Mouse (Mus musculus) heart, postnatal 4 days (tissue): ENCODE data around the gene Flad1. TPM values are rescaled to one million over a fixed set of nuclear protein-coding genes. Genes with fewer than 3 reads are reported as not detected.
"Not testable (repeated sequence)": the region's sequence is repeated elsewhere in the genome, so short reads cannot be mapped to it uniquely, and the experiment has no call there.

Experiments
- DNase-seq: peaks from one replicate; pipeline ENCODE4 v3.0.0; 2021
- total RNA-seq, 2 experiments: library from RNA; stranded (reverse); gene quantifications; 2 replicates each; pipeline ENCODE4 v1.2.3; 2021

Flad1 gene
- total RNA-seq = 10 to 100 TPM; 30.7 to 33.0 TPM

GRCm38 (mm10) chr3:89411490-89412393, at the start of gene Flad1:
Gene Flad1 (minus strand): TSS chr3:89411870.
- peak; percentile 100 for DNase-seq

GRCm38 (mm10) chr3:89458965-89459807, 47.5 kb upstream of the Flad1 start:
- DNase-seq = peak; percentile 96

GRCm38 (mm10) chr3:89458372-89458964, 46.8 kb upstream of the Flad1 start:
- DNase-seq = peak; percentile 44

- DNase-seq = peak; percentile 80
These were observed 45.3 kb upstream of the Flad1 start for GRCm38 (mm10) chr3:89456726-89457665.

- DNase-seq = no peak
These were observed 44.2 kb upstream of the Flad1 start for GRCm38 (mm10) chr3:89455786-89456285.

GRCm38 (mm10) chr3:89454401-89455177, 42.9 kb upstream of the Flad1 start, which contains the start of gene Pmvk:
Gene Pmvk (plus strand): TSS chr3:89454541.
- no peak for DNase-seq

GRCm38 (mm10) chr3:89451916-89452315, 40.2 kb upstream of the Flad1 start:
- DNase-seq = no peak

- DNase-seq = peak; percentile 81
These were observed 37.9 kb upstream of the Flad1 start for GRCm38 (mm10) chr3:89449541-89449940.

- peak; percentile 73 for DNase-seq
These were observed 37.3 kb upstream of the Flad1 start for GRCm38 (mm10) chr3:89448720-89449537.

- peak; percentile 38 for DNase-seq
These were observed 29.0 kb upstream of the Flad1 start for GRCm38 (mm10) chr3:89440691-89441090.

GRCm38 (mm10) chr3:89437269-89437668, 25.6 kb upstream of the Flad1 start:
- DNase-seq = peak; percentile 44

GRCm38 (mm10) chr3:89436176-89437113, 24.8 kb upstream of the Flad1 start, which contains the start of gene Pbxip1:
Gene Pbxip1 (plus strand): TSS chr3:89436706.
- DNase-seq = peak; percentile 69

GRCm38 (mm10) chr3:89435041-89435440, 23.4 kb upstream of the Flad1 start:
- no peak for DNase-seq

- DNase-seq = no peak
These were observed 22.9 kb upstream of the Flad1 start for GRCm38 (mm10) chr3:89434532-89434931.

GRCm38 (mm10) chr3:89432606-89433005, 20.9 kb upstream of the Flad1 start:
- no peak for DNase-seq

- DNase-seq = peak; percentile 95
These were observed 18.8 kb upstream of the Flad1 start, which contains the start of gene Pygo2 for GRCm38 (mm10) chr3:89430171-89431159. Gene Pygo2 (plus strand): TSS chr3:89430214.

- DNase-seq = not testable (repeated sequence)
These were observed 17.4 kb upstream of the Flad1 start for GRCm38 (mm10) chr3:89429021-89429420.
